In genomic region chr13:46634133-46634488, GRCm38 (mm10) we compare ENCODE assay signal across 8 mouse cellular contexts. TPM values are rescaled to one million over a fixed set of nuclear protein-coding genes. Genes with fewer than 3 reads are reported as not detected.
A peak's percentile ranks its signal among the peaks of the same experiment; 100 is the strongest.
DNase-seq lines count a peak whose midpoint lies in the region; ATAC-seq lines count a peak whose summit lies in the region.
"Had no signal": no experiment of that assay in that cellular context is flagged by ENCODE, and none has a peak within 500 bp of the region (broad histone marks: within the 10 kb centered on the region; RNA-seq: fewer than 3 reads in every experiment).

No protein-coding gene starts in this region.

- H3K9ac ChIP-seq in forebrain, embryonic 15.5 days (replicated peaks), result peak overlapping the region; percentile 12
- H3K9ac ChIP-seq in liver, embryonic 13.5 days, result no peak overlapping the region
- H3K9ac ChIP-seq: heart, embryonic 15.5 days had no signal

- peaks cover 32% of the 10 kb centered on the region for H3K4me1 ChIP-seq in forebrain, embryonic 15.5 days
- 0 out of 2 replicates have a peak, but pooled peaks cover 2% of the 10 kb centered on the region for H3K4me1 ChIP-seq in liver, embryonic 13.5 days (replicated peaks)
- H3K4me1 ChIP-seq: heart, embryonic 15.5 days had no signal

- DNase-seq in right cerebral cortex, adult 2 months (ENCODE audit: low spot score in 2 of 2), result peak; percentile 44 to 67
- DNase-seq in right cerebral cortex, adult 18-20 months, result no peak
- peak; percentile 11 for DNase-seq in liver, embryonic 13.5 days
- peak; percentile 54 for DNase-seq in splenic B cell, adult 2 months (ENCODE audit: low read depth, low spot score)
- no peak for DNase-seq in kidney, adult 11 months
- no peak for DNase-seq in adrenal gland, adult 18-20 months (ENCODE audit: low spot score in 2 of 2)

- peak overlapping the region; percentile 44 for H3K4me2 ChIP-seq in forebrain, embryonic 15.5 days (replicated peaks)
- no peak overlapping the region for H3K4me2 ChIP-seq in liver, embryonic 13.5 days
- H3K4me2 ChIP-seq: heart, embryonic 15.5 days had no signal

- H3K4me3 ChIP-seq in forebrain, embryonic 15.5 days, result peak overlapping the region; percentile 24
- H3K4me3 ChIP-seq in liver, embryonic 13.5 days (replicated peaks), result no peak overlapping the region
- H3K4me3 ChIP-seq: heart, embryonic 15.5 days had no signal

- no peaks in the 10 kb centered on the region for H3K9me3 ChIP-seq in forebrain, embryonic 15.5 days
- H3K9me3 ChIP-seq in liver, embryonic 13.5 days (replicated peaks), result no peaks in the 10 kb centered on the region

- H3K27ac ChIP-seq in forebrain, embryonic 15.5 days (replicated peaks), result peak overlapping the region; percentile 87
- no peak overlapping the region for H3K27ac ChIP-seq in liver, embryonic 13.5 days
- H3K27ac ChIP-seq: heart, embryonic 15.5 days had no signal

- no peaks in the 10 kb centered on the region for H3K27me3 ChIP-seq in forebrain, embryonic 15.5 days
- no peaks in the 10 kb centered on the region for H3K27me3 ChIP-seq in liver, embryonic 13.5 days
- H3K27me3 ChIP-seq in splenic B cell, adult 2 months (ENCODE audit: control insufficient read depth, insufficient read depth, low read length, poor library complexity, severe bottlenecking), result no peaks in the 10 kb centered on the region
- H3K27me3 ChIP-seq: heart, embryonic 15.5 days had no signal

- whole genome bisulfite sequencing in forebrain, embryonic 15.5 days, result 13% methylated on average over 6 of the region's 6 CpGs
- WGBS in liver, embryonic 13.5 days (ENCODE audit: insufficient replicate concordance), result 20% methylated on average over 6 of the region's 6 CpGs

- H3K36me3 ChIP-seq in forebrain, embryonic 15.5 days, result no peaks in the 10 kb centered on the region
- H3K36me3 ChIP-seq in liver, embryonic 13.5 days, result no peaks in the 10 kb centered on the region
- H3K36me3 ChIP-seq in splenic B cell, adult 2 months (ENCODE audit: control insufficient read depth, insufficient read depth, low read length, poor library complexity, severe bottlenecking), result no peaks in the 10 kb centered on the region

- peak; percentile 79 for ATAC-seq in forebrain, embryonic 15.5 days (replicated peaks)
- ATAC-seq in liver, embryonic 13.5 days (ENCODE audit: low read depth), result no peak

RNA-seq across cellular contexts. Expression of gene Fam8a1, which starts 35.2 kb away (rescaled TPM):
- 21.2 and 24.6 TPM in 2 replicates for polyA plus RNA-seq in forebrain, embryonic 15.5 days (2015; fragmentation: Nextera tagmentation; extraction: Ambion mirVana)
- 3.0 TPM in 2 replicates for polyA plus RNA-seq in liver, embryonic 13.5 days (2015; fragmentation: Nextera tagmentation; extraction: Ambion mirVana)
- total RNA-seq in adrenal gland, adult 18-20 months (2021), result 10 to 100 TPM; 48.5 to 49.6 TPM

Comparison
In these comparisons a context has a peak if more than half of its experiments do, and no peak if none do; other contexts are left out.
1. DNase-seq: peak in right cerebral cortex, adult 2 months (2 of 2), liver, embryonic 13.5 days (single experiment) and splenic B cell, adult 2 months (single experiment); none in right cerebral cortex, adult 18-20 months (single experiment), kidney, adult 11 months (single experiment) and adrenal gland, adult 18-20 months (0 of 2).